Mouse (Mus musculus): ENCODE data around the gene Trmt10a. TPM values are rescaled to one million over a fixed set of nuclear protein-coding genes. Genes with fewer than 3 reads are reported as not detected.
"Not testable (repeated sequence)": the region's sequence is repeated elsewhere in the genome, so short reads cannot be mapped to it uniquely, and the experiment has no call there.

Gene Trmt10a
- polyA plus RNA-seq, 1 experiment from 2014 or later = 7.3 TPM

GRCm38 (mm10) chr3:138118392-138118791 lies 24.9 kb upstream of the Trmt10a start:
- no peak for ATAC-seq (replicated peaks)
- 77% methylated on average over 6 of the region's 6 CpGs for WGBS
- Histone ChIP-seq H3K4me3 (no peak overlapping the region), H3K4me2 (no peak overlapping the region), H3K36me3 (replicated peaks) (no peaks in the 10 kb centered on the region), H3K27me3 (replicated peaks) (no peaks in the 10 kb centered on the region), H3K9me3 (no peaks in the 10 kb centered on the region), H3K27ac (no peak overlapping the region), H3K4me1 (no peaks in the 10 kb centered on the region), H3K9ac (no peak overlapping the region)

GRCm38 (mm10) chr3:138118831-138119230 lies 24.4 kb upstream of the Trmt10a start:
- H3K4me2 ChIP-seq = no peak overlapping the region
- no peaks in the 10 kb centered on the region for H3K4me1 ChIP-seq
- H3K27me3 ChIP-seq (replicated peaks) = no peaks in the 10 kb centered on the region
- ATAC-seq (replicated peaks) = no peak
- H3K9ac ChIP-seq = no peak overlapping the region
- 82% methylated on average over 14 of the region's 14 CpGs for WGBS
- no peak overlapping the region for H3K27ac ChIP-seq
- H3K9me3 ChIP-seq = no peaks in the 10 kb centered on the region
- no peaks in the 10 kb centered on the region for H3K36me3 ChIP-seq (replicated peaks)
- H3K4me3 ChIP-seq = no peak overlapping the region

- H3K9me3 ChIP-seq = no peaks in the 10 kb centered on the region
- no peak overlapping the region for H3K4me3 ChIP-seq
- no peaks in the 10 kb centered on the region for H3K36me3 ChIP-seq (replicated peaks)
- no peak for ATAC-seq (replicated peaks)
- H3K27ac ChIP-seq = no peak overlapping the region
- no peaks in the 10 kb centered on the region for H3K4me1 ChIP-seq
- no peak overlapping the region for H3K4me2 ChIP-seq
- H3K27me3 ChIP-seq (replicated peaks) = no peaks in the 10 kb centered on the region
- 95% methylated on average over 16 of the region's 16 CpGs for WGBS
- H3K9ac ChIP-seq = no peak overlapping the region
Observed at GRCm38 (mm10) chr3:138119444-138120105, 23.7 kb upstream of the Trmt10a start.

- Histone ChIP-seq H3K4me1 (no peaks in the 10 kb centered on the region), H3K4me3 (no peak overlapping the region), H3K9ac (no peak overlapping the region), H3K27me3 (replicated peaks) (no peaks in the 10 kb centered on the region), H3K9me3 (no peaks in the 10 kb centered on the region), H3K27ac (no peak overlapping the region), H3K36me3 (replicated peaks) (no peaks in the 10 kb centered on the region), H3K4me2 (no peak overlapping the region)
- ATAC-seq (replicated peaks) = no peak
- 95% methylated on average over 2 of the region's 2 CpGs for WGBS
Observed at GRCm38 (mm10) chr3:138121461-138121860, 21.8 kb upstream of the Trmt10a start.

GRCm38 (mm10) chr3:138123842-138124241 lies 19.4 kb upstream of the Trmt10a start:
- Histone ChIP-seq H3K9me3 (no peaks in the 10 kb centered on the region), H3K4me1 (no peaks in the 10 kb centered on the region), H3K27ac (no peak overlapping the region), H3K36me3 (replicated peaks) (no peaks in the 10 kb centered on the region), H3K27me3 (replicated peaks) (no peaks in the 10 kb centered on the region), H3K4me2 (no peak overlapping the region), H3K9ac (no peak overlapping the region), H3K4me3 (no peak overlapping the region)
- ATAC-seq (replicated peaks) = no peak
- WGBS = 94% methylated on average over 10 of the region's 10 CpGs

- Histone ChIP-seq H3K9ac (no peak overlapping the region), H3K4me1 (0 out of 2 replicates have a peak, but pooled peaks cover 4% of the 10 kb centered on the region), H3K36me3 (replicated peaks) (no peaks in the 10 kb centered on the region), H3K4me3 (no peak overlapping the region), H3K27me3 (replicated peaks) (no peaks in the 10 kb centered on the region), H3K4me2 (no peak overlapping the region), H3K27ac (no peak overlapping the region), H3K9me3 (no peaks in the 10 kb centered on the region)
- WGBS = 96% methylated on average over 6 of the region's 6 CpGs
- ATAC-seq (replicated peaks) = no peak
Observed at GRCm38 (mm10) chr3:138129110-138129509, 14.1 kb upstream of the Trmt10a start.

- Histone ChIP-seq H3K9ac (no peak overlapping the region), H3K4me3 (no peak overlapping the region), H3K36me3 (replicated peaks) (no peaks in the 10 kb centered on the region), H3K4me1 (0 out of 2 replicates have a peak, but pooled peaks cover 4% of the 10 kb centered on the region), H3K9me3 (no peaks in the 10 kb centered on the region), H3K27me3 (replicated peaks) (no peaks in the 10 kb centered on the region), H3K27ac (no peak overlapping the region), H3K4me2 (no peak overlapping the region)
- ATAC-seq (replicated peaks) = no peak
- WGBS = 31% methylated on average over 1 of the region's 1 CpGs
Observed at GRCm38 (mm10) chr3:138130692-138131091, 12.6 kb upstream of the Trmt10a start.

- H3K4me2 ChIP-seq = no peak overlapping the region
- no peak overlapping the region for H3K27ac ChIP-seq
- 55% methylated on average over 9 of the region's 9 CpGs for WGBS
- no peaks in the 10 kb centered on the region for H3K9me3 ChIP-seq
- no peaks in the 10 kb centered on the region for H3K27me3 ChIP-seq (replicated peaks)
- H3K9ac ChIP-seq = no peak overlapping the region
- no peak for ATAC-seq (replicated peaks)
- H3K4me3 ChIP-seq = no peak overlapping the region
- H3K4me1 ChIP-seq = 0 out of 2 replicates have a peak, but pooled peaks cover 4% of the 10 kb centered on the region
- no peaks in the 10 kb centered on the region for H3K36me3 ChIP-seq (replicated peaks)
Observed at GRCm38 (mm10) chr3:138131168-138131567, 12.1 kb upstream of the Trmt10a start.

GRCm38 (mm10) chr3:138133463-138133862 lies 9.8 kb upstream of the Trmt10a start:
- no peak overlapping the region for H3K27ac ChIP-seq
- H3K36me3 ChIP-seq (replicated peaks) = no peaks in the 10 kb centered on the region
- no peak overlapping the region for H3K4me3 ChIP-seq
- H3K27me3 ChIP-seq (replicated peaks) = no peaks in the 10 kb centered on the region
- no peaks in the 10 kb centered on the region for H3K9me3 ChIP-seq
- ATAC-seq (replicated peaks) = no peak
- 0 out of 2 replicates have a peak, but pooled peaks cover 4% of the 10 kb centered on the region for H3K4me1 ChIP-seq
- 90% methylated on average over 8 of the region's 8 CpGs for WGBS
- H3K9ac ChIP-seq = no peak overlapping the region
- no peak overlapping the region for H3K4me2 ChIP-seq

GRCm38 (mm10) chr3:138133916-138134315 lies 9.3 kb upstream of the Trmt10a start:
- no peaks in the 10 kb centered on the region for H3K27me3 ChIP-seq (replicated peaks)
- 90% methylated on average over 11 of the region's 11 CpGs for WGBS
- H3K4me3 ChIP-seq = no peak overlapping the region
- no peak overlapping the region for H3K4me2 ChIP-seq
- no peak overlapping the region for H3K9ac ChIP-seq
- H3K4me1 ChIP-seq = 0 out of 2 replicates have a peak, but pooled peaks cover 4% of the 10 kb centered on the region
- H3K27ac ChIP-seq = no peak overlapping the region
- no peaks in the 10 kb centered on the region for H3K9me3 ChIP-seq
- no peaks in the 10 kb centered on the region for H3K36me3 ChIP-seq (replicated peaks)
- ATAC-seq (replicated peaks) = no peak

- no peaks in the 10 kb centered on the region for H3K9me3 ChIP-seq
- 0 out of 2 replicates have a peak, but pooled peaks cover 4% of the 10 kb centered on the region for H3K4me1 ChIP-seq
- H3K4me3 ChIP-seq = no peak overlapping the region
- H3K9ac ChIP-seq = no peak overlapping the region
- H3K27me3 ChIP-seq (replicated peaks) = no peaks in the 10 kb centered on the region
- 91% methylated on average over 1 of the region's 1 CpGs for WGBS
- H3K4me2 ChIP-seq = no peak overlapping the region
- no peaks in the 10 kb centered on the region for H3K36me3 ChIP-seq (replicated peaks)
- no peak overlapping the region for H3K27ac ChIP-seq
- ATAC-seq (replicated peaks) = no peak
Observed at GRCm38 (mm10) chr3:138134528-138134927, 8.7 kb upstream of the Trmt10a start.

- H3K36me3 ChIP-seq (replicated peaks); H3K4me1 ChIP-seq; H3K27ac ChIP-seq; H3K4me2 ChIP-seq; H3K9me3 ChIP-seq; H3K27me3 ChIP-seq (replicated peaks); H3K9ac ChIP-seq; H3K4me3 ChIP-seq; ATAC-seq (replicated peaks): not testable (repeated sequence)
- 90% methylated on average over 13 of the region's 13 CpGs for WGBS
Observed at GRCm38 (mm10) chr3:138138146-138138545, 5.1 kb upstream of the Trmt10a start.

GRCm38 (mm10) chr3:138139663-138140062 lies 3.6 kb upstream of the Trmt10a start:
- no peaks in the 10 kb centered on the region for H3K36me3 ChIP-seq (replicated peaks)
- WGBS = 90% methylated on average over 6 of the region's 6 CpGs
- no peaks in the 10 kb centered on the region for H3K27me3 ChIP-seq (replicated peaks)
- no peaks in the 10 kb centered on the region for H3K9me3 ChIP-seq
- no peak overlapping the region for H3K27ac ChIP-seq
- peaks cover 5% of the 10 kb centered on the region for H3K4me1 ChIP-seq
- no peak overlapping the region for H3K9ac ChIP-seq
- no peak overlapping the region for H3K4me3 ChIP-seq
- H3K4me2 ChIP-seq = no peak overlapping the region
- ATAC-seq (replicated peaks) = no peak
